Mouse (Mus musculus) T-helper 2 cell (primary cell): Measurements from ENCODE around the gene Smyd2.

Experiments used
- in situ Hi-C: fragments of 300-600 bp; cut with MboI, MseI; formaldehyde crosslinking; loops from one replicate; pipeline ENCODE4 v1.15.1; 2025; ENCODE audit warnings: high pct_unique_total_duplicates

Smyd2 gene

GRCm38 (mm10) chr1:189849550-189849949, 72.6 kb downstream of the Smyd2 start:
- in situ Hi-C loops = no loop called here

- in situ Hi-C loops = no loop called here
Observed at GRCm38 (mm10) chr1:189846319-189846718, 75.8 kb downstream of the Smyd2 start.

GRCm38 (mm10) chr1:189834166-189834565, 88.0 kb downstream of the Smyd2 start:
- in situ Hi-C loops = no loop called here

GRCm38 (mm10) chr1:189833351-189833750, 88.8 kb downstream of the Smyd2 start:
- in situ Hi-C loops = no loop called here

GRCm38 (mm10) chr1:189830797-189831232, 91.3 kb downstream of the Smyd2 start:
- in situ Hi-C loops = no loop called here
